Mouse (Mus musculus): ENCODE data around the gene Trib3. TPM values are rescaled to one million over a fixed set of nuclear protein-coding genes. Genes with fewer than 3 reads are reported as not detected.
"Not testable (repeated sequence)": the region's sequence is repeated elsewhere in the genome, so short reads cannot be mapped to it uniquely, and the experiment has no call there.

Trib3 gene
- polyA plus RNA-seq, 1 experiment from 2014 or later, result 6.5 TPM

DNA sequence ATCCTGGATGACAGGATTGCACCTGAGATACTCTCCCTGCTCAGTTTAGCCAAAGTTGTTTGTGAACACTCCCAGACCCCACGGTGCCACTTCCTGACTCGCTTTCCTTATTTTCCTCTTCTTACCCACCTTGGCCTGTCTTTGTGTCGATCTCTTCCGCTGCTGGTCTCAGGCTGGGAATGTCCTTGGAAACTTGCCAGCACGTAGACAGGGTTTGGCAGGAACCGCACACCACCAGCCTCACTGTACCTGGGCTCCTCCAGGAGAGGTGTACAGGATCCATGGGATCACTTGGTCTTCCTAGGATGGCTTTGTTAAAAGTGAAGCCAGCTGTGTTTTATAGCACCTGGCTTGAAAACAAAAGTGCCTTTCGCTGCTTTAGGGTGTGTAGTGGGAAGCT is 30.8 kb downstream of the Trib3 start:
- no peaks in the 10 kb centered on the region for H3K9me3 ChIP-seq (replicated peaks)
- H3K4me3 ChIP-seq (replicated peaks), result no peak overlapping the region
- 70% methylated on average over 7 of the region's 7 CpGs for WGBS
- no peaks in the 10 kb centered on the region for H3K4me1 ChIP-seq
- H3K4me2 ChIP-seq (replicated peaks), result no peak overlapping the region
- no peak overlapping the region for H3K9ac ChIP-seq
- H3K36me3 ChIP-seq, result peaks cover 94% of the 10 kb centered on the region
- no peak for ATAC-seq (ENCODE audit: insufficient number of reproducible peaks, low FRiP score, low TSS enrichment, low read depth)
- no peaks in the 10 kb centered on the region for H3K27me3 ChIP-seq
- H3K27ac ChIP-seq (replicated peaks), result 0 out of 2 replicates have a peak overlapping the region, but pooled peaks have one; percentile 17

DNA sequence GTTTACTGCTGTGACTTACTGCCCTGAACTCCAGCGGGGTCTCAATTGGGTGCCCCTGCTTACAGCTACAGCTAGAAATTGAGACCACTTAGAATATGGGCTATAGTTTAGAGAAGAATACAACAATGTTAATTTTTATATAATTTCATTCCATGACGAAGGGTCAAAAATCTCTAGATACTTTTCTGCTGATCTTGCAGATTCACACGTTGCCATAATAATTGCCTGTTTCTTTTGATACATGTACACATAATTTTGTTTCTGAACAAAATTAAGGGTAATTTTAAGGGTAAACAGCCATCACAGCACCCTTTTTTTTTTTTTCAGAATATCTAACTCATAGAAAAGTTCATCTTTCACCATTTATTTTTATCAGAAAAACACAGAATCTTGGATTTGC is 36.6 kb downstream of the Trib3 start:
- no peaks in the 10 kb centered on the region for H3K4me1 ChIP-seq
- peaks cover 90% of the 10 kb centered on the region for H3K36me3 ChIP-seq
- 89% methylated on average over 3 of the region's 3 CpGs for WGBS

DNA sequence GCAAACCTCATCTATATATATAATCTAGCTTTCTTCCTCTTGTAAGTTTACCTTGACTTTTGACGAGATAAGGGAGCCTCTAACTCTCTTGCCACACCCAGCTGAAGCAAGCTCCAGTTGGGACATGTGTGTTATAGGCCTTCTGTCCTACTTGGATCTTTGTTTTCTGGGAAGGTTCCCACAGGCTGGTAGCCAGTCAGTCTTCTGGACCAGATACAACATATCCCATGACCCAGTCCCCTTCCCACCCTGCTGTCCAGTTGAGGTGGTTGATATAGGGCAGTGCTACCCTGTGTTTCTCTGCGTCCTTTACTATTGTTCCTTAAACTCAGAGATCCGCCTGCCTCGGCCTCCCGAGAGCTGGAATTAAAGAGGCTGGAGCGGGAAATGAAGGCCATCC is 38.4 kb downstream of the Trib3 start:
- ATAC-seq (ENCODE audit: insufficient number of reproducible peaks, low FRiP score, low TSS enrichment, low read depth), result no peak
- Histone ChIP-seq H3K27ac (replicated peaks) (no peak overlapping the region), H3K4me3 (replicated peaks) (no peak overlapping the region), H3K9me3 (replicated peaks) (no peaks in the 10 kb centered on the region), H3K9ac (no peak overlapping the region), H3K4me2 (replicated peaks) (no peak overlapping the region), H3K4me1 (no peaks in the 10 kb centered on the region), H3K36me3 (peaks cover 75% of the 10 kb centered on the region), H3K27me3 (no peaks in the 10 kb centered on the region)
- WGBS, result 94% methylated on average over 6 of the region's 6 CpGs

More for the DNA sequence above, 36.6 kb downstream of the Trib3 start:
- ATAC-seq (ENCODE audit: insufficient number of reproducible peaks, low FRiP score, low TSS enrichment, low read depth), result no peak
- Histone ChIP-seq H3K27ac (replicated peaks) (no peak overlapping the region), H3K4me2 (replicated peaks) (no peak overlapping the region), H3K27me3 (no peaks in the 10 kb centered on the region), H3K4me3 (replicated peaks) (no peak overlapping the region), H3K9me3 (replicated peaks) (no peaks in the 10 kb centered on the region), H3K9ac (no peak overlapping the region)

DNA sequence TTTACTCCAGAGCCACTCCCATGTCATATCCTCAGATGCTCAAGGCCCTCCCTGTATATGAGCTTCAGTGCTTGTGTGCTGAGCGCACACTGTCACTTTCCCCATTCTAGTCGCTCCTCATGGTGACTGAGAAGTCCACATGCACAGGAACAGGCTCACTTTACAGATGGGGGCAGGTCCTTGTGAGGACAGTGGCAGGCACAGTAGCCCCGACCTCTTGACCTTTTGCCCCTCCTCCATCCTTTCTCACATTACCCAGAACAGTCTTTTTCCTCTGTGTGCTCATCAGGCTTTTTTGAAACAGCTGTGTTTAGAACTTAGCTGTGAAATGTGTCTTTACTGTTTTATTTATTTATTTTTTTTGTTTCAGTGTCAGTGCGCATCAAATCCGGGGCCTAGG is 40.1 kb downstream of the Trib3 start:
- 52% methylated on average over 5 of the region's 5 CpGs for WGBS
- H3K36me3 ChIP-seq, result peaks cover 58% of the 10 kb centered on the region
- ATAC-seq (ENCODE audit: insufficient number of reproducible peaks, low FRiP score, low TSS enrichment, low read depth), result no peak

DNA sequence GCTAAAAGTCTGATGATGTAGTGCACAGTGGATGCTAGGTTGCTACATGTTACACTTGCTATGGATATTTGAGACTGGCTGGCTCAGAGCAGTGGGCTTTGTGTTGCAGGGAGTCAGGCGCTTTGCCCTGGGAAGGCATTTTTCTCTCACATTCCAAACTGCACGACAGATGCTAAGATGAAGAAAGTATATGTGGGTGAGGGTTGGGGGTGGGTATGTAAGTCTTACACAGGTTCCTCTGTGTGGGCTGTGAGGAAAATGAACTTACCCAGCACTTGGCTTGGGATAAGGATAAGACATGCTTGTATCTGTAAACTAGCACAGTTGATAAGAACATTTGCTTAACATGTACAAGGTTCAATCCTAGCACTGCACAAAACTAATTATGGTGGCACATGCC is 41.0 kb downstream of the Trib3 start:
- Histone ChIP-seq H3K4me2 (replicated peaks) (no peak overlapping the region), H3K27me3 (no peaks in the 10 kb centered on the region), H3K9me3 (replicated peaks) (no peaks in the 10 kb centered on the region), H3K9ac (no peak overlapping the region), H3K4me1 (no peaks in the 10 kb centered on the region), H3K27ac (replicated peaks) (no peak overlapping the region), H3K36me3 (peaks cover 49% of the 10 kb centered on the region), H3K4me3 (replicated peaks) (no peak overlapping the region)
- ATAC-seq (ENCODE audit: insufficient number of reproducible peaks, low FRiP score, low TSS enrichment, low read depth), result no peak
- 61% methylated on average over 2 of the region's 2 CpGs for WGBS

More for the DNA sequence above, 40.1 kb downstream of the Trib3 start:
- Histone ChIP-seq H3K4me1 (no peaks in the 10 kb centered on the region), H3K27me3 (no peaks in the 10 kb centered on the region), H3K9ac (no peak overlapping the region), H3K27ac (replicated peaks) (no peak overlapping the region), H3K4me2 (replicated peaks) (no peak overlapping the region), H3K4me3 (replicated peaks) (no peak overlapping the region), H3K9me3 (replicated peaks) (no peaks in the 10 kb centered on the region)

DNA sequence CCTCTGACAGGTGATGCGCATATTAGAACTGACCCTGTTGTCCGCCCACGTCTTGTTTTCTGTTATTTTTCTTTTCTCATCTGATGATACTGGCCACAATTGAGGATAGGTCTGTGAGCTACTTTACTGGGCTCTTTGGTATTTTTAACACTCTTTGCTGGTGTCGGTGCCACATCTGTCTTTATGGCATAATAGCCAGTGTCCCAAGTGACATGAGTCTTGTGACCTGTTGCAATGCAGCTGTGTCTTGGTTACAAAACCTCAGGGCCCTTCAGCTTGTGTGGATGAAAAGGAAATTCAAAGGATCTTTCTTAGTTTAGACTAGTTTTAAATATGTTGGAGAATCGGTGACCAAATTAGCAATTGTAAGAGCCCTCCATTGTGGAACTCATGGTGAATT is 49.3 kb downstream of the Trib3 start:
- no peak for ATAC-seq (ENCODE audit: insufficient number of reproducible peaks, low FRiP score, low TSS enrichment, low read depth)
- 34% methylated on average over 5 of the region's 5 CpGs for WGBS
- Histone ChIP-seq H3K36me3 (no peaks in the 10 kb centered on the region), H3K4me1 (peaks cover 21% of the 10 kb centered on the region), H3K27ac (replicated peaks) (no peak overlapping the region), H3K27me3 (no peaks in the 10 kb centered on the region), H3K9me3 (replicated peaks) (no peaks in the 10 kb centered on the region), H3K4me3 (replicated peaks) (peak overlapping the region; percentile 76), H3K9ac (peak overlapping the region; percentile 90), H3K4me2 (replicated peaks) (peak overlapping the region; percentile 76)

DNA sequence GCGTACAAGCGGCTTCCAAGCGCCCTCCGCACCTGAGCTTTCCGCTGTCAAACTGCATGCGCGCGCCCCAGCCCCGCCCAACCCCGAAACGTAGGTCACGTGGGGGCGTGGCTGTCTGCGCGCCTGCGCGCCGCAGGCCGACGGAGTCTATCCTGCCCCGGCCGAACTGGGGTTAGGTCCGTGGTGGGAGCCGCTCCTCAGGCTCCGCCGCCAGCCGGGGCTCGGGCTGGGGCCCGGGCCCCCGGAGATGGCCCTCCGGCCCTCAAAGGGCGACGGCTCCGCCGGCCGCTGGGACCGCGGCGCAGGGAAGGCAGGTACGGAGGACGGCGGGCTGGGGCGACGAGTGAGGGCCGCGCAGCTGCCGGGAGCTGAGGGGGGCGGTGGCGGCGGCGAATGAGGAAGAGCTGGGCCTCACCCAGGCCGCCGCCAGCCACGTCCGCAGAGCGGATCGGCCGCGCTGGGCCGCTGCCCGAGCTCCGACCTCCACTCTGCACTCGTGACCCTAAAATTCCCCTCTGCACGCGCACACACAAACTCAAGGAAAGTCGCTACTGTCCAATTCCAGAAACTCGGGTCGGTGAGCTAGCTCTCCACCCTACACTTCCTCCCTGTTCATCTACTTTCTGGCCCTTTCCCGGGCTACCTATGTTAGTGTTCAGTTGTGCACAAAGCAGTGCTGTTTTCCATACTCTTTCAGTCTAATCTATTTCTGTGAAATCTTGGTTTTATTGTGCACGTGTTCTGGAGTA is 49.9 kb downstream of the Trib3 start, which contains the start of gene Tbc1d20:
Gene Tbc1d20 (plus strand): TSS at position 102 of the 749 bp plus-strand sequence.
- peak within 1 kb of the TSS; percentile 76 for H3K4me3 ChIP-seq (replicated peaks)
- H3K9ac ChIP-seq, result peak within 1 kb of the TSS; percentile 90
- peak within 1 kb of the TSS; percentile 76 for H3K4me2 ChIP-seq (replicated peaks)
- peaks cover 21% of the 10 kb centered on the region for H3K4me1 ChIP-seq
- H3K36me3 ChIP-seq, result no peaks in the 10 kb centered on the region
- peak; percentile 96 for ATAC-seq (ENCODE audit: insufficient number of reproducible peaks, low FRiP score, low TSS enrichment, low read depth)
- H3K9me3 ChIP-seq (replicated peaks), result no peaks in the 10 kb centered on the region
- peak within 1 kb of the TSS; percentile 85 for H3K27ac ChIP-seq (replicated peaks)
- WGBS, result under 1% methylated on average over 61 of the region's 70 CpGs
- no peaks in the 10 kb centered on the region for H3K27me3 ChIP-seq

DNA sequence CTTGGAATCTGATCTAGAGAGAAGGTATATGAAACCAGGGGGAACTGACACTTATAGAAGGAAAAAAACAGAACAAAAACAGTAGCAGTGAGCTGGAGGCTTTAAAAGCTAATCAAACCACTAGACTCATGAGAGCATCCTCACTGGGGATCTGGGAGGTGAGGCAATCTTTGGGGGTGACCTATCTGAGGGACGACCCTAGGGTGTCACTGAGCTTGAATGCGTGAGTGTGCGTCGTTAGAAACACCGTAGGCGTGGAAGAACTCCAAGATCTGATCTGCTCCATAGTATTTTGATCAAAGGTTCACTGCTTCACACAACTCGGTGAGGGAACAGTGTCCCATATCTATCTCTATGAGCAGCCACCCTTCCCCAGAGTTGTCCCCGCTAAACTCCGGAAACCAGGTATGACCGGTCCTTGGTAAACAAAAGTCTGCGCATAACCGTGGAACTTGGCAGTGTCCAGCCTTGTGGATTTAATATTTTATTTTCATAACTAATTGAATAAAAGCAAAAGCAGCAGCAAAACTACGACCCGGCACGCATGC is 50.6 kb downstream of the Trib3 start:
- peak; percentile 7; the same call in 1 of the 2 replicates for ATAC-seq (ENCODE audit: insufficient number of reproducible peaks, low FRiP score, low TSS enrichment, low read depth)
- Histone ChIP-seq H3K36me3 (no peaks in the 10 kb centered on the region), H3K4me2 (replicated peaks) (peak overlapping the region; percentile 76), H3K4me1 (peaks cover 21% of the 10 kb centered on the region), H3K9me3 (replicated peaks) (no peaks in the 10 kb centered on the region), H3K4me3 (replicated peaks) (peak overlapping the region; percentile 76), H3K9ac (peak overlapping the region; percentile 21; the same call in 1 of the 2 replicates), H3K27ac (replicated peaks) (0 out of 2 replicates have a peak overlapping the region, but pooled peaks have one; percentile 7), H3K27me3 (no peaks in the 10 kb centered on the region)
- under 1% methylated on average over 15 of the region's 15 CpGs for WGBS

DNA sequence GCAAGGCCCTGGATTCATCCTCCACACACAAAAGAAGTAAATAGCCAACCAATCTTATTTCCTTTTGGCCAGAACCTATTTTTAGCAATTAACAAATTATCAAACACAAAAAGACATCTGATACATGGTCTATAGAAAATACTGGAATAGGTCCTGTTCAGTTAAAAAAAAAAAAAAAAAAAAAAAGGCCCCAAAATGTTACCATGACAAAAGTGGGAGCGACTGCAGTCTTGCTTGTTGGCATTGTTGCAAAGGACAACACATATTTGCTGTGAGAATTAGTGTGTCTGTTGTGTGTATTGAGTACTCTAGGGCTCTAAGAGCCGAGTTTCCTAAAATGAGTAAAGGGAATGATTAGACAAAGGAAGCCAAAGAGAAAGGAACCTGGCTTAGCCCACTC is 51.4 kb downstream of the Trib3 start:
- Histone ChIP-seq H3K36me3 (no peaks in the 10 kb centered on the region), H3K9me3 (replicated peaks) (no peaks in the 10 kb centered on the region), H3K4me1 (peaks cover 21% of the 10 kb centered on the region), H3K4me2 (replicated peaks) (no peak overlapping the region), H3K27ac (replicated peaks) (no peak overlapping the region), H3K9ac (no peak overlapping the region), H3K27me3 (no peaks in the 10 kb centered on the region), H3K4me3 (replicated peaks) (no peak overlapping the region)
- no peak for ATAC-seq (ENCODE audit: insufficient number of reproducible peaks, low FRiP score, low TSS enrichment, low read depth)
- 53% methylated on average over 2 of the region's 2 CpGs for WGBS

DNA sequence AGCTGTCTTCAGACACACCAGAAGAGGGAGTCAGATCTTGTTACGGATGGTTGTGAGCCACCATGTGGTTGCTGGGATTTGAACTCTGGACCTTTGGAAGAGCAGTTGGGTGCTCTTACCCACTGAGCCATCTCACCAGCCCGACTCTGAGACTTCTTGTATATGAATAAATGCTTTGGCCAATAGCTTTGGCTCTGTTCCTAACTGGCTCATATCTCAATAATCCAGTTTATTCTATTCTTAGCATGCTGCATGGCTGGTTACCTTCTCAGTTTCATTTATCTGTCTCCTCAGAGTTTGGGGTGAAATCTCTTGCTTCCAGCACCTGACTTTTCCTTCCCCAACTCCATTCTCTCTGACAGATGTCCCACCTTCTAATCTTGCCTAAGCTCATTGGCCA is 54.2 kb downstream of the Trib3 start:
- H3K9me3 ChIP-seq (replicated peaks); H3K4me1 ChIP-seq; H3K4me2 ChIP-seq (replicated peaks); H3K9ac ChIP-seq; H3K27me3 ChIP-seq; ATAC-seq (ENCODE audit: insufficient number of reproducible peaks, low FRiP score, low TSS enrichment, low read depth); H3K4me3 ChIP-seq (replicated peaks); H3K27ac ChIP-seq (replicated peaks): not testable (repeated sequence)
- 81% methylated on average over 2 of the region's 2 CpGs for WGBS
- peaks cover 23% of the 10 kb centered on the region for H3K36me3 ChIP-seq

DNA sequence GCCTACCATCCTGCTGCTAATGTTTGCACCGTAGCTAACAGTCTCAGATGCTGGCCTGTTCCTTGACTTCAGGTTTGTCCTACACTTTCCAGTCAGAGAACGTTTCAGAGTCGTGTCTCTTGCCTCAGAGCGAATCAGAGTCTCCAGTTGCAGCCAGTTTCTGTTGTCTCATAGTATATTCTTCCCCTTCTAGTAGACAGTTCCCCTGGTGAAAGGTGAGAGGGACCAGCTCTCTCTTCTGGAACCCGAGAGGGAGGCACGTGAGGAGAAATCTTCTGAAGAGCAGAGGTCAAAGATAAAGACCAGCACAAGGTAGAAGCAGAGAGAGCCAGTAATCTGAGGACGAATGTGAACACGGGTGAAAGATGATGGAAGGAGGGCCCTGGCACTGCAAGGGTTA is 55.8 kb downstream of the Trib3 start:
- Histone ChIP-seq H3K27ac (replicated peaks) (no peak overlapping the region), H3K4me1 (peaks cover under 1% of the 10 kb centered on the region; the same call in 1 of the 2 replicates), H3K4me2 (replicated peaks) (no peak overlapping the region), H3K9me3 (replicated peaks) (no peaks in the 10 kb centered on the region), H3K4me3 (replicated peaks) (no peak overlapping the region), H3K27me3 (no peaks in the 10 kb centered on the region), H3K9ac (no peak overlapping the region), H3K36me3 (peaks cover 39% of the 10 kb centered on the region)
- no peak for ATAC-seq (ENCODE audit: insufficient number of reproducible peaks, low FRiP score, low TSS enrichment, low read depth)
- 82% methylated on average over 8 of the region's 8 CpGs for WGBS
